12 mouse cellular contexts compared by ENCODE assay signal in the genomic region with DNA sequence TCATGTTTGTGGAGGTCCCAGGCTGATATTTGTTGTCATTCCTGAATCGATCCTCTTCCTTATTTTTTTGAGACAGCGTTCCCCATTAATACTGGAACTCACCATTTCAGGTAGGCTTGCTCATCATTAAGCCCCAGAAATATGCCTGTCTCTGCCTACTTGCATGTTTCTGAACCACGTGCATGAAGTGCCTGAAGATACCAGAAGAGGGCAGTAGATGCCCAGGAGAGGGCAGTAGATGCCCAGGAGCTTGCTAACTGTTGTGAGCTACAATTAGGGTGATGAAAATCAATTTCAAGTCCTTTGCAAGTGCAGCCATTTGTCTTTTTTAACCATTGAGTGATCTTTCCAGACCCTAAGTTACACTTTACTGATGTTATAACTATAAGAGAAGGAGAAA.
DNase-seq lines count a peak whose midpoint lies in the region; ATAC-seq and TF ChIP-seq lines count a peak whose summit lies in the region.
"Had no signal": no experiment of that assay in that cellular context is flagged by ENCODE, and none has a peak within 500 bp of the region (broad histone marks: within the 10 kb centered on the region; RNA-seq: fewer than 3 reads in every experiment).

No protein-coding gene starts in this region.

- ATAC-seq in forebrain, embryonic 14.5 days: no peak
- no peak for ATAC-seq in lung, embryonic 14.5 days (ENCODE audit: insufficient read depth)
- ATAC-seq in neural tube, embryonic 11.5 days (ENCODE audit: insufficient read depth, low FRiP score, low TSS enrichment): no peak
- ATAC-seq in activated CD4-positive, CD25-positive, alpha-beta regulatory T cell, adult 4 months: no peak

- no peak overlapping the region for H3K4me2 ChIP-seq in forebrain, embryonic 14.5 days (ENCODE audit: low read length)
- no peak overlapping the region for H3K4me2 ChIP-seq in lung, embryonic 14.5 days
- no peak overlapping the region for H3K4me2 ChIP-seq in neural tube, embryonic 11.5 days (ENCODE audit: low read depth)
- H3K4me2 ChIP-seq: embryonic facial prominence, embryonic 12.5 days had no signal

- no peaks in the 10 kb centered on the region for H3K9me3 ChIP-seq in forebrain, embryonic 14.5 days (replicated peaks; ENCODE audit: control insufficient read depth, low read length)
- no peaks in the 10 kb centered on the region for H3K9me3 ChIP-seq in forebrain, embryonic 10.5 days
- no peaks in the 10 kb centered on the region for H3K9me3 ChIP-seq in lung, embryonic 14.5 days (ENCODE audit: low read depth, low read length)
- H3K9me3 ChIP-seq in neural tube, embryonic 11.5 days (ENCODE audit: control insufficient read depth, low read length): no peaks in the 10 kb centered on the region
- H3K9me3 ChIP-seq: embryonic facial prominence, embryonic 12.5 days had no signal

- H3K9ac ChIP-seq in forebrain, embryonic 14.5 days (ENCODE audit: low read length): no peak overlapping the region
- H3K9ac ChIP-seq in lung, embryonic 14.5 days: no peak overlapping the region
- no peak overlapping the region for H3K9ac ChIP-seq in neural tube, embryonic 11.5 days (ENCODE audit: low read length)
- H3K9ac ChIP-seq: embryonic facial prominence, embryonic 12.5 days had no signal

- 73% methylated on average over 3 of the region's 3 CpGs for WGBS in forebrain, embryonic 14.5 days
- 70% methylated on average over 3 of the region's 3 CpGs for WGBS in forebrain, embryonic 10.5 days
- WGBS in lung, embryonic 14.5 days: 60% methylated on average over 3 of the region's 3 CpGs
- WGBS in neural tube, embryonic 11.5 days: 63% methylated on average over 3 of the region's 3 CpGs

- no peak overlapping the region for H3K27ac ChIP-seq in forebrain, embryonic 14.5 days (ENCODE audit: low read depth, low read length)
- H3K27ac ChIP-seq in forebrain, embryonic 10.5 days: no peak overlapping the region
- H3K27ac ChIP-seq in lung, embryonic 14.5 days (ENCODE audit: low read depth): no peak overlapping the region
- H3K27ac ChIP-seq in neural tube, embryonic 11.5 days (ENCODE audit: low read depth, low read length): no peak overlapping the region
- H3K27ac ChIP-seq: embryonic facial prominence, embryonic 12.5 days had no signal

- no peaks in the 10 kb centered on the region for H3K36me3 ChIP-seq in forebrain, embryonic 14.5 days (ENCODE audit: control insufficient read depth, insufficient read depth, low read length)
- H3K36me3 ChIP-seq in forebrain, embryonic 10.5 days (replicated peaks): no peaks in the 10 kb centered on the region
- H3K36me3 ChIP-seq in lung, embryonic 14.5 days (ENCODE audit: insufficient read depth): no peaks in the 10 kb centered on the region
- H3K36me3 ChIP-seq in neural tube, embryonic 11.5 days (ENCODE audit: control insufficient read depth, insufficient read depth, low read length): no peaks in the 10 kb centered on the region
- H3K36me3 ChIP-seq: embryonic facial prominence, embryonic 12.5 days had no signal

- H3K4me3 ChIP-seq in forebrain, embryonic 14.5 days (ENCODE audit: low read depth, low read length): no peak overlapping the region
- H3K4me3 ChIP-seq in forebrain, embryonic 10.5 days: no peak overlapping the region
- H3K4me3 ChIP-seq in lung, embryonic 14.5 days (ENCODE audit: low read depth, low read length): no peak overlapping the region
- no peak overlapping the region for H3K4me3 ChIP-seq in neural tube, embryonic 11.5 days (ENCODE audit: low read depth, low read length)
- H3K4me3 ChIP-seq: embryonic facial prominence, embryonic 12.5 days had no signal

- no peaks in the 10 kb centered on the region for H3K27me3 ChIP-seq in forebrain, embryonic 14.5 days (replicated peaks; ENCODE audit: control insufficient read depth, insufficient read depth, low read length)
- H3K27me3 ChIP-seq in forebrain, embryonic 10.5 days (ENCODE audit: poor library complexity, severe bottlenecking): no peaks in the 10 kb centered on the region
- no peaks in the 10 kb centered on the region for H3K27me3 ChIP-seq in lung, embryonic 14.5 days (ENCODE audit: insufficient read depth, low read length)
- H3K27me3 ChIP-seq in neural tube, embryonic 11.5 days (ENCODE audit: control insufficient read depth, insufficient read depth, low read length): no peaks in the 10 kb centered on the region
- H3K27me3 ChIP-seq: embryonic facial prominence, embryonic 12.5 days had no signal

- no peaks in the 10 kb centered on the region for H3K4me1 ChIP-seq in forebrain, embryonic 14.5 days (ENCODE audit: control insufficient read depth, insufficient read depth, low read length)
- no peaks in the 10 kb centered on the region for H3K4me1 ChIP-seq in forebrain, embryonic 10.5 days
- no peaks in the 10 kb centered on the region for H3K4me1 ChIP-seq in lung, embryonic 14.5 days (ENCODE audit: insufficient read depth)
- H3K4me1 ChIP-seq in neural tube, embryonic 11.5 days (ENCODE audit: control insufficient read depth, insufficient read depth, low read length): no peaks in the 10 kb centered on the region
- H3K4me1 ChIP-seq: embryonic facial prominence, embryonic 12.5 days had no signal

- DNase-seq in forebrain, embryonic 14.5 days (ENCODE audit: low spot score): peak; percentile 3
- no peak for DNase-seq in forebrain, embryonic 10.5 days (ENCODE audit: extremely low spot score, low spot score)
- DNase-seq in lung, embryonic 14.5 days: peak; percentile 23
- no peak for DNase-seq in lung, postnatal 14 days
- peak; percentile 10 to 11 for DNase-seq in adrenal gland, postnatal 36 days
- DNase-seq in neural tube, embryonic 11.5 days (ENCODE audit: low spot score): peak; percentile 27
- no peak for DNase-seq in layer of hippocampus, adult 9-10 months (ENCODE audit: low spot score)
- DNase-seq: heart, adult 18-20 months; layer of hippocampus, adult 9-11 months; lung, postnatal 36 days had no signal

- peak; percentile 36 for TF ChIP-seq CTCF in lung, embryonic 14.5 days (IDR thresholded peaks at IDR 0.05; ENCODE audit: low read depth)

Comparison
In these comparisons a context has a peak if more than half of its experiments do, and no peak if none do; other contexts are left out.
1. DNase-seq: peak in forebrain, embryonic 14.5 days (single experiment), lung, embryonic 14.5 days (single experiment), adrenal gland, postnatal 36 days (2 of 2) and neural tube, embryonic 11.5 days (single experiment); none in forebrain, embryonic 10.5 days (single experiment), lung, postnatal 14 days (single experiment) and layer of hippocampus, adult 9-10 months (single experiment).